Mouse (Mus musculus) cerebellum, adult 2 months (tissue): Measurements from ENCODE around the gene F2r. TPM values are rescaled to one million over a fixed set of nuclear protein-coding genes. Genes with fewer than 3 reads are reported as not detected.

Experiments used
- DNase-seq, 2 experiments: peaks; one replicate each; pipeline ENCODE4 v3.0.0; 2021
- H3K27ac ChIP-seq: fragments of 200-500 bp; 2 replicates; pipeline ENCODE4 v1.5.1; 2012; ENCODE audit warnings: low read length, control low read depth, inconsistent platforms; ENCODE audit not compliant: insufficient read depth
- H3K27me3 ChIP-seq: fragments of 200-500 bp; 2 replicates; pipeline ENCODE4 v1.6.1; 2012; ENCODE audit warnings: inconsistent platforms, mild to moderate bottlenecking, low read length, moderate library complexity; ENCODE audit not compliant: control insufficient read depth, insufficient read depth
- H3K4me1 ChIP-seq: fragments of 200-500 bp; 2 replicates; pipeline ENCODE4 v1.6.1; 2011; ENCODE audit warnings: low read length; ENCODE audit not compliant: control insufficient read depth, insufficient read depth
- H3K4me3 ChIP-seq: fragments of 200-500 bp; replicated peaks from 2 replicates; pipeline ENCODE3; 2011; ENCODE audit warnings: mild to moderate bottlenecking, low read depth, low read length, control low read depth; ENCODE audit not compliant: insufficient read depth
- CTCF ChIP-seq: fragments of 200-500 bp; IDR thresholded peaks from 2 replicates; pipeline ENCODE4 v1.5.1; 2011; ENCODE audit warnings: low read depth, mild to moderate bottlenecking, control low read depth, low read length, moderate library complexity, borderline replicate concordance; ENCODE audit not compliant: insufficient read depth
- POLR2A ChIP-seq: fragments of 200-500 bp; IDR thresholded peaks from 2 replicates; pipeline ENCODE4 v1.6.1; 2011; ENCODE audit warnings: low read length, control low read depth, borderline replicate concordance; ENCODE audit not compliant: insufficient read depth
- WGBS: fragments of 180-500 bp; shearing (Covaris S2); methylation state at CpG from one replicate; pipeline ENCODE4 v1.1.7; 2018; 5-methylcytosine and 5-hydroxymethylcytosine counted together
- polyA plus RNA-seq: library from polyadenylated mRNA; depleted of rRNA; stranded (reverse); fragments of >200 nt; gene quantifications from 2 replicates; pipeline ENCODE4 v1.2.3, GENCODE M21; 2012

Gene F2r
- polyA plus RNA-seq, 1 experiment: 4.4 TPM

DNA sequence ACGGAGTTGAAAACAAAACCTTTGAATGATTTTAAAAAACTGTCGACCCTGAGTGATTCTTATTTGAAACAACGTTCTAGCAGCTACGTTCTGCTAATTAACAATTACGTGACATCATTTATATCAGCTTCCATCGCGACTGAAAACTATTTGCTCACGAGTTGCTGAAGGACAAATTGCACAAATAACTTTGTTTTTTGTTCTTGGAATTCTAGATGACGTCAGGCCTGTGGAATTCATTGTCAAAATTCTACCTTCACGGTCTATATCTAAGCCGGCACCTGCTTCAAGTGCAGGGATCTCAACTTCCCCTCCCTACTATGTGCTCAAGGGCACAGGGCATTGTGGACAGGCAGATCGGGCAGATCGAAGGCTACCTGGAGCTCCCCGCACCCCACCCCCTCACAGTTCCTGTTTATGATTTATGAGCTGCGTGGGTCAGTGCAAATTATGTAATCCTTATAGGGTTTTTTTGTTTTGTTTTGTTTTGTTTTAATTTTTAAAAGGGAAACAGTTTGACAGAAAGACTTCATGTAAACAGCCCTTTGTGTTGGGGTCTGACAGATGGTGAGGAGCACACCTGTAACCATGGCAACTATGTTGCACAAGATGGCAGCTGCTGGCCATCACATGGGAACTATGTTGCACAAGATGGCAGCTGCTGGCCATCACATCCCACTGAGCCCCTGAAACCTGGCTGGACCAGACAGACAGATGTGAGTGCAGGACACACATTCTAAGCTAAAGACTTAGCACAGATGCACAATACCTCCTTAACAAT lies 21.2 kb upstream of the F2r start:
- no peak overlapping the region for H3K27ac ChIP-seq

DNA sequence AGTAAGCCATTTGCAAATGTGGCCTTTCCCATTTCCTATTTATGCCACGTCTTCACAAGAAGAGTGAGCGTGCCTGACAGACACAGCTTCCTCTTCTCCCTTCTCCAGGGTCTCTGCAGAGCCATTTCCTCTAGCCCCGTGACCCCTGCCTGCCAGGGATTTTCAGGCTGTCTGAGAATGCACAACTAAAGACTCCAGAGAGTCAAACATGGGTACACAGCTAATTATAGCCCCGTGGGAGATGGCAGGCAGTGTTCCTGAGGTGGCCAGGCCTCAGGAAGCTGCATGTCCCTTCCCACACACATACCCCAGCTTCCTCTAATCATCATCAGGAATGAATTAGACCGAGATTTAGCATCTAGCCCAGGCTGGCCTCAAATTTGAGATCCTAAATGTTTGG lies 20.6 kb upstream of the F2r start:
- H3K4me3 ChIP-seq: no peak overlapping the region
- H3K27me3 ChIP-seq: peaks cover 1% of the 10 kb centered on the region; the same call in 1 of the 2 replicates
- H3K4me1 ChIP-seq: no peaks in the 10 kb centered on the region
- TF ChIP-seq CTCF: no peak
- no peak for TF ChIP-seq POLR2A
- no peak for DNase-seq
- 52% methylated on average over 5 of the region's 5 CpGs for WGBS
- H3K27ac ChIP-seq: no peak overlapping the region

More for the DNA sequence above, 21.2 kb upstream of the F2r start:
- peaks cover 1% of the 10 kb centered on the region; the same call in 1 of the 2 replicates for H3K27me3 ChIP-seq
- DNase-seq: no peak
- WGBS: 84% methylated on average over 15 of the region's 15 CpGs
- no peak overlapping the region for H3K4me3 ChIP-seq
- H3K4me1 ChIP-seq: no peaks in the 10 kb centered on the region
- TF ChIP-seq CTCF (no peak), POLR2A (no peak)

DNA sequence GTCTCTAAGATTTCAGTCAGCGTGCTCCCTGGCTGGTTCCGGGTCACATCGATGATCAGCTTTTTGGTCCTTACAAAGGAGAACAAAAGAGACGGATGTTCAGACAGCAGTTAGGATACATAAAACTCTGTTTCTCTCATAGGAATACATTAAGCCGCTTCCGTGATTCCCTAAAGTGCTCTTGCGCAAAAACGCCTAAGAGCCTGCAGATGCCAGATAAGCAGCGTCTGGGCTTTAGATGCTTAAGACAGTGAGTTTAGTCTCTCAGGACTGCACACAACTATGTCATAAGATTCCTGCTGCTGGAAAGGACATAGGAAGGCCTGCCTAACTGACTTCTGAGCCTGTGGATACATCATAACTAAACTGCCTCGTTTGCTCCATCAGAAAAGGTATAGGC lies 19.4 kb upstream of the F2r start:
- H3K27me3 ChIP-seq: peaks cover 1% of the 10 kb centered on the region; the same call in 1 of the 2 replicates
- TF ChIP-seq POLR2A (no peak), CTCF (no peak)
- DNase-seq: no peak
- WGBS: 94% methylated on average over 10 of the region's 10 CpGs
- H3K4me3 ChIP-seq: no peak overlapping the region
- no peaks in the 10 kb centered on the region for H3K4me1 ChIP-seq
- H3K27ac ChIP-seq: no peak overlapping the region

DNA sequence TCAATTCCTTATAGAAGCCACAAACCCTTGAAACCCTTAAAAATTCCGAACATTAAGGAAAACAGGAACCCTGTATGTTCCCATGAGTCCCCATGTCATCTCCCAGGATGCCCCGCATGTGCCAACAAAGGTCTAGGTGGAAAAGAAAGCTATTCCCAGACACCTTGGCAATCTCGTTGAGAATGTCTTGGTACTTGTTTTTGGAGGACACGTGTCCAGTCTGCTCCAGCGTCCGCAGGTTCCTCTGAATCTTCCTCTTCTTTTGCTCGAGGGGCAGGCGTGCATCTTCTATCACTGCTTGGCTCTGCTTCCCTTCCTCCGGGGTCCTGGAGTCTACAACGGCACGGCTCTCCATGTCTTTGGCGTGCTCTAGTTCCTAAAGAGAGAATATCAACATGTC lies 17.0 kb upstream of the F2r start:
- DNase-seq: no peak
- no peak for TF ChIP-seq POLR2A
- TF ChIP-seq CTCF: no peak
- Histone ChIP-seq H3K4me1 (no peaks in the 10 kb centered on the region), H3K27ac (no peak overlapping the region), H3K27me3 (peaks cover 1% of the 10 kb centered on the region; the same call in 1 of the 2 replicates), H3K4me3 (no peak overlapping the region)
- 61% methylated on average over 12 of the region's 12 CpGs for WGBS

DNA sequence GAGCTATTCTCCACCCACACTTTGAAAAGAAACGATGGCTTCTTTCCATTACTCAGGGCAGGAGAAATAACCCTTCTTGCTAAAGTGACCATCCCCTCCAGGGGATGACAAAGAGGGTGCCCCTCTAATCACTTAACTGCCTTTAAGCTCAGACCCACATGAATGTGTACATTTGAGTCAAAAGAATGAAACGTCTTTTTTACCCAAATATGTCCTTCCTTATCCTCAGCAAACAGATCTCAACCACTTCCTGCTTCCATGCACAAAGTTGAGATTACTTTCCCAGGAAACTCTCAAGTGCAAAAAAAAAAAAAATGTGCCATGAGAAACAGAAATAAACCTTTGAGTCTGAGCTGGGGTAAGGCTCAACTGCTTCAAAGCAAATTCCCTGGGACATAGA lies 16.2 kb upstream of the F2r start:
- H3K27ac ChIP-seq: no peak overlapping the region
- no peaks in the 10 kb centered on the region for H3K27me3 ChIP-seq
- 82% methylated on average over 2 of the region's 2 CpGs for WGBS
- no peak overlapping the region for H3K4me3 ChIP-seq
- no peaks in the 10 kb centered on the region for H3K4me1 ChIP-seq
- DNase-seq: no peak
- TF ChIP-seq CTCF (no peak), POLR2A (no peak)

DNA sequence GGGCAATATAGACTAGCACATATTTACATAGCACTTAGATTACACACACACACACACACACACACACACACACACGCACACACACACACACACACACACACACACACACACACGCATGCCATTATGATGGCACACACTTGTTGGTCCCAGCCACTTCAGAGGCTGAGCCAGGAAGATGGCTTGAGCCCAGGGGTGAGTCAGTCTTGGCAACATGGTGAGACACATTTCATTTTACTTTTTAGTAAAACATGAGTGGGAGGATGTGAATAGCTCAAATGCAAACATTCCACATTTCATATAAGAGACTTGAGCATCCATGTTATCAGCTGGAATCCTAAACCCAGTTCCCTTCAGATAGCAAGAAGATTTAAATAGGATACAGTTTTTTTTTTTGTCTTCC lies 15.1 kb upstream of the F2r start:
- H3K27ac ChIP-seq: no peak overlapping the region
- no peak overlapping the region for H3K4me3 ChIP-seq
- no peak for DNase-seq
- no peaks in the 10 kb centered on the region for H3K27me3 ChIP-seq
- 74% methylated on average over 2 of the region's 2 CpGs for WGBS
- TF ChIP-seq CTCF (no peak), POLR2A (no peak)
- H3K4me1 ChIP-seq: no peaks in the 10 kb centered on the region

DNA sequence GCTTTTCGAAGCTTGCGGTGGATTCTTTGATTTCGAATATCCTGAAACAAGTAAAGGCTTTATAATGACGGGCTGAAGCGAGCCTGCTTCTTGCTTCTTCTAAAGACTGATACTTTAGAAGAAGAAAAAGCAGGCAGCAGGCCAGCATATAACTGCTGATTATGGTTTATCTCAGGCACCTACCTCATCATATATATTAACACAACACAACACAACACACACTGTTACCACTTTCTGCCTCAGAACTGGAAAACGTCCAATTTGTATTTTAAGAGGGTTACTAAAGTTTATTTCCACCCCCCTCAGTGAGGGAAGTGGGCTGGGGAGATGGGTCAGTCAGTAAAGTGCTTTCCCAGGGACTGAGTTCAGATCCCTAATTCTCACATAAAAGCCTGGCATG lies 13.9 kb upstream of the F2r start:
- WGBS: 93% methylated on average over 6 of the region's 6 CpGs

DNA sequence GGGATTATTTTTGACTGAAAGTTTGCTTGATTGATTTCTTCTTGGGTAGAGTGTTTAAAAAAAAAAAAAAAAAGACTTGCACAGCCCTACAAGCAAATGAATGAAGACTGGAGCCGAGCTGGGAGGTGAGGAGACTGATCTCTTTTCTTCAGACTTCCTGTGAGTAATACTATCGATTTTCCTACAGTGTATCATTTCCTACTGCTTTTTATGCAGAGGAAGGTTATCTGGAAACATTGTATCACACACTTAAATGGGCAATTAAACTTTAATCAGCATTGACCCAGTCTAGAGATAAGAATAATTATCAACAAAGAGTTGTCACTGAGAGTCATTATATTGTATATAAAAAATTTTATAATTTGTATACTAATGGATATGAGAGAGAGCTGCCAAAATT lies 12.5 kb upstream of the F2r start:
- TF ChIP-seq CTCF: no peak
- no peak for TF ChIP-seq POLR2A
- 78% methylated on average over 2 of the region's 2 CpGs for WGBS
- no peak for DNase-seq
- no peaks in the 10 kb centered on the region for H3K27me3 ChIP-seq
- no peak overlapping the region for H3K4me3 ChIP-seq
- H3K27ac ChIP-seq: no peak overlapping the region
- no peaks in the 10 kb centered on the region for H3K4me1 ChIP-seq

More for the DNA sequence above, 13.9 kb upstream of the F2r start:
- Histone ChIP-seq H3K4me1 (no peaks in the 10 kb centered on the region), H3K4me3 (no peak overlapping the region), H3K27me3 (no peaks in the 10 kb centered on the region), H3K27ac (no peak overlapping the region)
- DNase-seq: no peak
- TF ChIP-seq CTCF (no peak), POLR2A (no peak)
